18 mouse cellular contexts compared by ENCODE assay signal in the genomic region with DNA sequence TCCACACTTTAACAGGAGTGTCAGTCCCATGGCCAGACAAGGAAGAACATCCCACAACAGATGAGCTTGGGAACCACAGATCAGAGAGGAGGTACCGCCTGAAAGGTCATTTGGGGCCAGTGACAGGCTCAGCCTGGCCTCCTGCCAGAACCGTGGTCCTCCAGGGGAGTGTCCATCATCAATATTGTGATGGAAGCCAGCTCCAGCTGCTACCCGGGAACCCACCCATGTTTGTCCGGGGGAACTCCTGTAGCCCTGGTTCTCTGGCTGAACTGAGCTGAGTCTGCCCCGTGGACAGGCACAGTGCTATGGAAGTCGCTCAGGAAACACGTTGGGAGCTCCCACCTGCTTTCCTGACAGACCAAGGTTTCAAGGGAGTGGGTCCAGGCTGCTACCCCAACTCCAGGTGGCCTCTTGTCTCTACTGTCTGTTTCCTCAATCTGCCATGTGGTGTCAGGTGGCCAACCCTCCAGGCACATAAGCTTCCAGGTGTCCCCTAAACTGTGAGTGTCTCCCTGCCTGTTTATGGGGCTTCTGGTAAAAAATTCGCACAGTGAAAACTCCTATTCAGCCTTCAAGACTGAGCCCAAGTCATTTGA. TPM values are rescaled to one million over a fixed set of nuclear protein-coding genes. Genes with fewer than 3 reads are reported as not detected.
A peak's percentile ranks its signal among the peaks of the same experiment; 100 is the strongest.
DNase-seq lines count a peak whose midpoint lies in the region; ATAC-seq lines count a peak whose summit lies in the region.
"Had no signal": no experiment of that assay in that cellular context is flagged by ENCODE, and none has a peak within 500 bp of the region (broad histone marks: within the 10 kb centered on the region; RNA-seq: fewer than 3 reads in every experiment).

No protein-coding gene starts in this region.

- no peaks in the 10 kb centered on the region for H3K9me3 ChIP-seq in forebrain, embryonic 14.5 days (replicated peaks; ENCODE audit: control insufficient read depth, low read length)
- H3K9me3 ChIP-seq: embryonic facial prominence, embryonic 10.5 days; embryonic facial prominence, embryonic 12.5 days; forebrain, embryonic 10.5 days; forebrain, embryonic 12.5 days; forebrain, embryonic 15.5 days had no signal

- ATAC-seq in erythroid progenitor cell, adult 5-6 weeks (replicated peaks; ENCODE audit: low FRiP score, poor library complexity, severe bottlenecking), result 0 out of 2 replicates have a peak, but pooled peaks have one; percentile 23
- ATAC-seq in forebrain, embryonic 14.5 days, result no peak
- ATAC-seq: forebrain, embryonic 15.5 days; forebrain, postnatal 0 days had no signal

- H3K27me3 ChIP-seq in forebrain, embryonic 14.5 days (replicated peaks; ENCODE audit: control insufficient read depth, insufficient read depth, low read length), result no peaks in the 10 kb centered on the region

- no peak overlapping the region for H3K27ac ChIP-seq in forebrain, embryonic 14.5 days (ENCODE audit: low read depth, low read length)
- H3K27ac ChIP-seq: embryonic facial prominence, embryonic 10.5 days; embryonic facial prominence, embryonic 12.5 days; forebrain, embryonic 12.5 days; forebrain, embryonic 15.5 days had no signal

- WGBS in forebrain, embryonic 14.5 days, result 79% methylated on average over 8 of the region's 8 CpGs

- DNase-seq in cerebellum, adult 18-20 months, result peak; percentile 39 to 44
- no peak for DNase-seq in cerebellum, postnatal 4 days (ENCODE audit: low spot score in 2 of 2)
- peak; percentile 47 to 56 for DNase-seq in cerebellum, postnatal 25 days
- no peak for DNase-seq in cerebellum, adult 9-10 months
- no peak for DNase-seq in forebrain, embryonic 14.5 days (ENCODE audit: low spot score)
- DNase-seq: adrenal gland, adult 2 months; adrenal gland, postnatal 10 days; adrenal gland, postnatal 25 days; cerebellum, adult 11 months; cerebellum, postnatal 36 days; forebrain, postnatal 0 days had no signal

- H3K4me3 ChIP-seq in forebrain, embryonic 14.5 days (ENCODE audit: low read depth, low read length), result no peak overlapping the region
- H3K4me3 ChIP-seq: embryonic facial prominence, embryonic 10.5 days; embryonic facial prominence, embryonic 12.5 days; forebrain, embryonic 10.5 days; forebrain, embryonic 12.5 days; forebrain, embryonic 15.5 days had no signal

- no peak overlapping the region for H3K4me2 ChIP-seq in forebrain, embryonic 14.5 days (ENCODE audit: low read length)
- H3K4me2 ChIP-seq: embryonic facial prominence, embryonic 12.5 days; forebrain, embryonic 12.5 days; forebrain, embryonic 15.5 days had no signal

- H3K36me3 ChIP-seq in forebrain, embryonic 14.5 days (ENCODE audit: control insufficient read depth, insufficient read depth, low read length), result no peaks in the 10 kb centered on the region
- H3K36me3 ChIP-seq: embryonic facial prominence, embryonic 10.5 days; embryonic facial prominence, embryonic 12.5 days; forebrain, embryonic 10.5 days; forebrain, embryonic 12.5 days; forebrain, embryonic 15.5 days had no signal

- H3K4me1 ChIP-seq in forebrain, embryonic 14.5 days (ENCODE audit: control insufficient read depth, insufficient read depth, low read length), result peaks cover 12% of the 10 kb centered on the region

- H3K9ac ChIP-seq in forebrain, embryonic 14.5 days (ENCODE audit: low read length), result no peak overlapping the region
- H3K9ac ChIP-seq: embryonic facial prominence, embryonic 12.5 days; forebrain, embryonic 12.5 days; forebrain, embryonic 15.5 days; forebrain, postnatal 0 days had no signal

RNA-seq across cellular contexts. Expression of a gene that starts 14.2 kb away (rescaled TPM):
- total RNA-seq in erythroid progenitor cell, adult 5-6 weeks (2015; ENCODE audit: low replicate concordance), result not detected in 2 replicates
- not detected in 2 replicates for total RNA-seq in erythroid progenitor cell, adult 5-6 weeks (2017; ENCODE audit: low replicate concordance)
- polyA plus RNA-seq in forebrain, embryonic 14.5 days (2014; fragmentation: Nextera tagmentation; extraction: Ambion mirVana), result 4.8 and 4.9 TPM in 2 replicates
- total RNA-seq: MEL had no signal

Comparison
In these comparisons a context has a peak if more than half of its experiments do, and no peak if none do; other contexts are left out.
1. DNase-seq: peak in cerebellum, adult 18-20 months (2 of 2) and cerebellum, postnatal 25 days (2 of 2); none in cerebellum, postnatal 4 days (0 of 2), cerebellum, adult 9-10 months (single experiment) and forebrain, embryonic 14.5 days (single experiment).